Mouse (Mus musculus): Measurements from ENCODE around the gene Klk6. TPM values are rescaled to one million over a fixed set of nuclear protein-coding genes. Genes with fewer than 3 reads are reported as not detected.
A peak's percentile ranks its signal among the peaks of the same experiment; 100 is the strongest.

The Klk6 gene
- polyA plus RNA-seq, 1 experiment from 2014 or later, result not detected

GRCm38 (mm10) chr7:43789295-43789694 lies 35.0 kb upstream of the Klk6 start:
- TF ChIP-seq CTCF (IDR thresholded peaks at IDR 0.05) (peak; percentile 28; the same call in 1 of the 2 replicates), EP300 (IDR thresholded peaks at IDR 0.05) (no peak)
- DNase-seq (ENCODE audit: low spot score) (no peak), ATAC-seq (no peak)
- no peaks in the 10 kb centered on the region for H3K9me3 ChIP-seq (ENCODE audit: low read length)
- H3K27ac ChIP-seq (ENCODE audit: low read length), result no peak overlapping the region
- H3K9ac ChIP-seq (replicated peaks; ENCODE audit: low read depth), result no peak overlapping the region
- H3K4me3 ChIP-seq (ENCODE audit: low read depth, low read length), result no peak overlapping the region
- WGBS, result 41% methylated on average over 2 of the region's 2 CpGs
- no peaks in the 10 kb centered on the region for H3K36me3 ChIP-seq (ENCODE audit: insufficient read depth, low read length)
- H3K27me3 ChIP-seq (replicated peaks; ENCODE audit: insufficient read depth, low read length), result no peaks in the 10 kb centered on the region
- no peaks in the 10 kb centered on the region for H3K4me1 ChIP-seq (ENCODE audit: insufficient read depth, low read depth, low read length)
- H3K4me2 ChIP-seq (replicated peaks; ENCODE audit: low read depth, low read length), result no peak overlapping the region

GRCm38 (mm10) chr7:43791591-43791990 lies 32.7 kb upstream of the Klk6 start, which contains the start of gene Klk9:
Gene Klk9 (plus strand): TSS chr7:43791891.
- DNase-seq (ENCODE audit: low spot score) (no peak), ATAC-seq (no peak)
- H3K9me3 ChIP-seq (ENCODE audit: low read length), result no peaks in the 10 kb centered on the region
- TF ChIP-seq CTCF (IDR thresholded peaks at IDR 0.05), result no peak
- no peak for TF ChIP-seq EP300 (IDR thresholded peaks at IDR 0.05)
- H3K36me3 ChIP-seq (ENCODE audit: insufficient read depth, low read length), result no peaks in the 10 kb centered on the region
- H3K4me2 ChIP-seq (replicated peaks; ENCODE audit: low read depth, low read length), result no peak within 1 kb of the TSS
- peaks cover 2% of the 10 kb centered on the region; the same call in 1 of the 2 replicates for H3K4me1 ChIP-seq (ENCODE audit: insufficient read depth, low read depth, low read length)
- H3K4me3 ChIP-seq (ENCODE audit: low read depth, low read length), result no peak within 1 kb of the TSS
- WGBS, result 63% methylated on average over 6 of the region's 7 CpGs
- H3K27ac ChIP-seq (ENCODE audit: low read length), result no peak within 1 kb of the TSS
- no peak within 1 kb of the TSS for H3K9ac ChIP-seq (replicated peaks; ENCODE audit: low read depth)
- H3K27me3 ChIP-seq (replicated peaks; ENCODE audit: insufficient read depth, low read length), result no peaks in the 10 kb centered on the region

GRCm38 (mm10) chr7:43796355-43796754 lies 27.9 kb upstream of the Klk6 start:
- no peak overlapping the region for H3K9ac ChIP-seq (replicated peaks; ENCODE audit: low read depth)
- ATAC-seq, result 0 out of 2 replicates have a peak, but pooled peaks have one; percentile 12

DNA sequence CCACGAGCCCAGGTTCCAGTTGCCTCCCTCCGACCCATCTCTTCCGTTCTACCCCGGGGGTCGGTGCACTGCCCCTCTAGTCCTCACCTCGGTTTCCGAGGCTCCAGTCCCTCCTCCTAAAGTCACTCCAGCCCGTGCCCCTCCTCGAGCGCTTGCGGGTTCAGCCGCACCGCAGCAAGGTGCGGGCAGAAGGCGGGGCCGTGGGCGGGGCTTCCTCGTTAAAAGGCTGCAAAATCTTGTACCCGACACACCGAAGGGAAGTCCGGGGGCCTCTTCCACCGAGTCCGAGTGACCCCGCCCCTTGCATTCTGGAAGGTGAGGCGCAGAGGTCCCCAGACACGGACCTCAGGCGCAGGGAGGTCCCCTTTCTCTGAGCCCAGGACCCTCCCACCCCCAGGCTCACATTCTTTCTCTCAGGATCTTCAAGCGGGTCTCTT lies 26.9 kb upstream of the Klk6 start, which contains the start of gene Klk8:
TSS of gene Klk8 (plus strand) at position 245 of the 437 bp plus-strand sequence.
- under 1% methylated on average over 28 of the region's 28 CpGs for WGBS
- Histone ChIP-seq H3K4me1 (ENCODE audit: insufficient read depth, low read depth, low read length) (peaks cover 4% of the 10 kb centered on the region; the same call in 1 of the 2 replicates), H3K27ac (ENCODE audit: low read length) (no peak within 1 kb of the TSS), H3K27me3 (replicated peaks; ENCODE audit: insufficient read depth, low read length) (no peaks in the 10 kb centered on the region), H3K36me3 (ENCODE audit: insufficient read depth, low read length) (no peaks in the 10 kb centered on the region), H3K4me2 (replicated peaks; ENCODE audit: low read depth, low read length) (peak within 1 kb of the TSS; percentile 78), H3K9me3 (ENCODE audit: low read length) (no peaks in the 10 kb centered on the region), H3K4me3 (ENCODE audit: low read depth, low read length) (peak within 1 kb of the TSS; percentile 50), H3K9ac (replicated peaks; ENCODE audit: low read depth) (peak within 1 kb of the TSS; percentile 34; the same call in 1 of the 2 replicates)
- TF ChIP-seq CTCF (IDR thresholded peaks at IDR 0.05) (no peak), EP300 (IDR thresholded peaks at IDR 0.05) (no peak)
- DNase-seq (ENCODE audit: low spot score) (peak; percentile 29), ATAC-seq (peak; percentile 49)

More at GRCm38 (mm10) chr7:43796355-43796754, 27.9 kb upstream of the Klk6 start:
- Histone ChIP-seq H3K36me3 (ENCODE audit: insufficient read depth, low read length) (no peaks in the 10 kb centered on the region), H3K4me1 (ENCODE audit: insufficient read depth, low read depth, low read length) (peaks cover 4% of the 10 kb centered on the region; the same call in 1 of the 2 replicates), H3K9me3 (ENCODE audit: low read length) (no peaks in the 10 kb centered on the region), H3K4me2 (replicated peaks; ENCODE audit: low read depth, low read length) (peak overlapping the region; percentile 78), H3K4me3 (ENCODE audit: low read depth, low read length) (peak overlapping the region; percentile 50), H3K27ac (ENCODE audit: low read length) (no peak overlapping the region), H3K27me3 (replicated peaks; ENCODE audit: insufficient read depth, low read length) (no peaks in the 10 kb centered on the region)
- peak; percentile 17 for DNase-seq (ENCODE audit: low spot score)
- 8% methylated on average over 8 of the region's 8 CpGs for WGBS
- TF ChIP-seq EP300 (IDR thresholded peaks at IDR 0.05) (no peak), CTCF (IDR thresholded peaks at IDR 0.05) (no peak)

DNA sequence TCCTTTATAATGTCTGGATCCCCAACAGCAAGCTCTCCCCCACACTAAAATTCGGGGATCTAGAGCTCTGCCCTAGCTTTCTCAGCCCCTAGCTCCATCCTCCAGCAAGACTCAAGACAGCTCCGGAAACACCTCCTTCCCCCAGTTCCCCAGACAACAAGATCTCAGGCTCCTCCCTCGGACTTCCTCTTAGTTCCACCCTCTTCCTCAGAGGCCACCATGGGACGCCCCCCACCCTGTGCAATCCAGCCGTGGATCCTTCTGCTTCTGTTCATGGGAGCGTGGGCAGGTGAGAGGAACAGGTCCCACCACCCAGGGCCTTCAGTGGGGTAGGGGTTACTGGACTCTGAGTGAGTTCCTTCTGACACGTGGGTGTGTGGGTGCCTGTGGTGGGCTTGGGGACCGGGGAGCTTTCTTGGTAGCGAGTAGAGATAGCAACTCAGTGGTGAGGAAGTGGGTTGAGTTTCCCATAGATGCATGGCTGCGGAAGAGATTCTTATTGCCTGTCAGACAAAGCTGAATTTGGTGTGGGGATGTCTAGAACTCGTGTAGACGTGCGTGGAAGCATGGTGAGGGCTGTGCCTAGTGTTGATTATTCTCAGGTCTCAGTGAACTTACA lies 26.3 kb upstream of the Klk6 start:
- H3K27ac ChIP-seq (ENCODE audit: low read length), result no peak overlapping the region
- WGBS, result 31% methylated on average over 13 of the region's 13 CpGs
- H3K4me1 ChIP-seq (ENCODE audit: insufficient read depth, low read depth, low read length), result peaks cover 4% of the 10 kb centered on the region; the same call in 1 of the 2 replicates
- H3K9ac ChIP-seq (replicated peaks; ENCODE audit: low read depth), result no peak overlapping the region
- ATAC-seq, result peak; percentile 66
- no peaks in the 10 kb centered on the region for H3K36me3 ChIP-seq (ENCODE audit: insufficient read depth, low read length)
- no peaks in the 10 kb centered on the region for H3K27me3 ChIP-seq (replicated peaks; ENCODE audit: insufficient read depth, low read length)
- TF ChIP-seq EP300 (IDR thresholded peaks at IDR 0.05) (no peak), CTCF (IDR thresholded peaks at IDR 0.05) (no peak)
- peak; percentile 24 for DNase-seq (ENCODE audit: low spot score)
- peak overlapping the region; percentile 50 for H3K4me3 ChIP-seq (ENCODE audit: low read depth, low read length)
- peak overlapping the region; percentile 78 for H3K4me2 ChIP-seq (replicated peaks; ENCODE audit: low read depth, low read length)
- H3K9me3 ChIP-seq (ENCODE audit: low read length), result no peaks in the 10 kb centered on the region

DNA sequence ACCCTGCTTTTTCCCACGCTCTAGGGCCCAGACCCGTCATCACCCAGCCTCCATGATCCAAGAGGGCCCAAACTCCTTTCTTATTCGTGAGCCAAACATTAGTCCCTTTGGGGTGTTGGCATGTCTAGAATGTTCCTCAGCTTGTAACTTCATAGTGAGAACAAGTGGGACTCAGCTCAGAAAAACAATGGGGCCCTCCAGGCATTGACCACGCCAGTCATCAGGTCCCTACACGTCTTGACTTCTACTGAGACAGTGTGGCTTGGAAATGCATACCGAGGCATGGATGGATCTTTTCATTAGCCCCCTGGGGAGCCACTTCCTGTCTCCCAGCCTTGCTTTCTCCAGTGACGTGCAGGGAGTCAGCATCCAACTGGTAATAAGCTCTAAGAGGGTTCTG lies 24.4 kb upstream of the Klk6 start:
- DNase-seq (ENCODE audit: low spot score) (no peak), ATAC-seq (no peak)
- peaks cover 4% of the 10 kb centered on the region; the same call in 1 of the 2 replicates for H3K4me1 ChIP-seq (ENCODE audit: insufficient read depth, low read depth, low read length)
- no peak for TF ChIP-seq CTCF (IDR thresholded peaks at IDR 0.05)
- TF ChIP-seq EP300 (IDR thresholded peaks at IDR 0.05), result no peak
- no peak overlapping the region for H3K4me3 ChIP-seq (ENCODE audit: low read depth, low read length)
- 72% methylated on average over 7 of the region's 7 CpGs for whole genome bisulfite sequencing
- H3K9ac ChIP-seq (replicated peaks; ENCODE audit: low read depth), result no peak overlapping the region
- H3K4me2 ChIP-seq (replicated peaks; ENCODE audit: low read depth, low read length), result no peak overlapping the region
- no peaks in the 10 kb centered on the region for H3K27me3 ChIP-seq (replicated peaks; ENCODE audit: insufficient read depth, low read length)
- H3K27ac ChIP-seq (ENCODE audit: low read length), result no peak overlapping the region
- H3K36me3 ChIP-seq (ENCODE audit: insufficient read depth, low read length), result no peaks in the 10 kb centered on the region
- no peaks in the 10 kb centered on the region for H3K9me3 ChIP-seq (ENCODE audit: low read length)
